Mouse (Mus musculus): Measurements from ENCODE around the gene Usp32.

The Usp32 gene

GRCm38 (mm10) chr11:85123267-85123992, 16.5 kb downstream of the Usp32 start:
- no peak for DNase-seq (ENCODE audit: low spot score in 2 of 2)

GRCm38 (mm10) chr11:85122073-85122472, 17.9 kb downstream of the Usp32 start:
- no peak for DNase-seq (ENCODE audit: low spot score in 2 of 2)

GRCm38 (mm10) chr11:85117160-85117559, 22.8 kb downstream of the Usp32 start:
- DNase-seq (ENCODE audit: low spot score in 2 of 2) = no peak

GRCm38 (mm10) chr11:85116084-85116844, 23.7 kb downstream of the Usp32 start:
- DNase-seq (ENCODE audit: low spot score in 2 of 2) = no peak

GRCm38 (mm10) chr11:85109957-85110356, 30.0 kb downstream of the Usp32 start:
- no peak for DNase-seq (ENCODE audit: low spot score in 2 of 2)

GRCm38 (mm10) chr11:85107217-85107616, 32.7 kb downstream of the Usp32 start:
- DNase-seq (ENCODE audit: low spot score in 2 of 2) = no peak

- no peak for DNase-seq (ENCODE audit: low spot score in 2 of 2)
Measured at GRCm38 (mm10) chr11:85105836-85106235, 34.1 kb downstream of the Usp32 start.

- no peak for DNase-seq (ENCODE audit: low spot score in 2 of 2)
Measured at GRCm38 (mm10) chr11:85103763-85104162, 36.2 kb downstream of the Usp32 start.

GRCm38 (mm10) chr11:85095116-85095515, 44.8 kb downstream of the Usp32 start:
- DNase-seq (ENCODE audit: low spot score in 2 of 2) = no peak

GRCm38 (mm10) chr11:85086253-85086652, 53.7 kb downstream of the Usp32 start:
- DNase-seq (ENCODE audit: low spot score in 2 of 2) = no peak

- DNase-seq (ENCODE audit: low spot score in 2 of 2) = no peak
Measured at GRCm38 (mm10) chr11:85067871-85068270, 72.1 kb downstream of the Usp32 start.

GRCm38 (mm10) chr11:85058562-85058961, 81.4 kb downstream of the Usp32 start:
- DNase-seq (ENCODE audit: low spot score in 2 of 2) = no peak

- no peak for DNase-seq (ENCODE audit: low spot score in 2 of 2)
Measured at GRCm38 (mm10) chr11:85057544-85057943, 82.4 kb downstream of the Usp32 start.

GRCm38 (mm10) chr11:85056901-85057300, 83.1 kb downstream of the Usp32 start:
- no peak for DNase-seq (ENCODE audit: low spot score in 2 of 2)

- no peak for DNase-seq (ENCODE audit: low spot score in 2 of 2)
Measured at GRCm38 (mm10) chr11:85055561-85055960, 84.4 kb downstream of the Usp32 start.

GRCm38 (mm10) chr11:85039256-85039655, 100.7 kb downstream of the Usp32 start:
- no peak for DNase-seq (ENCODE audit: low spot score in 2 of 2)

- no peak for DNase-seq (ENCODE audit: low spot score in 2 of 2)
Measured at GRCm38 (mm10) chr11:85013121-85013520, 126.8 kb downstream of the Usp32 start.

- peak in 1 of 2 experiments; percentile 28 for DNase-seq (ENCODE audit: low spot score in 2 of 2)
Measured at GRCm38 (mm10) chr11:85003566-85003965, 136.4 kb downstream of the Usp32 start.

GRCm38 (mm10) chr11:84995241-84995640, 144.7 kb downstream of the Usp32 start:
- DNase-seq (ENCODE audit: low spot score in 2 of 2) = no peak

GRCm38 (mm10) chr11:84992996-84993395, 147.0 kb downstream of the Usp32 start:
- no peak for DNase-seq (ENCODE audit: low spot score in 2 of 2)

GRCm38 (mm10) chr11:84988341-84988919, 151.5 kb downstream of the Usp32 start:
- no peak for DNase-seq (ENCODE audit: low spot score in 2 of 2)

- DNase-seq (ENCODE audit: low spot score in 2 of 2) = no peak
Measured at GRCm38 (mm10) chr11:84985421-84985820, 154.5 kb downstream of the Usp32 start.

GRCm38 (mm10) chr11:84980697-84981096, 159.3 kb downstream of the Usp32 start:
- DNase-seq (ENCODE audit: low spot score in 2 of 2) = no peak
